Mouse (Mus musculus) bone marrow, adult 2 months (tissue): ENCODE results near the gene Uchl1.

Source experiments
- CTCF ChIP-seq: fragments of 200-500 bp; IDR thresholded peaks from 2 replicates; pipeline ENCODE4 v1.5.1; 2011; ENCODE audit warnings: low read length, control low read depth; ENCODE audit not compliant: control insufficient read depth, insufficient read depth
- POLR2A ChIP-seq: fragments of 200-500 bp; IDR thresholded peaks from 2 replicates; pipeline ENCODE4 v1.6.1; 2011; ENCODE audit warnings: low read depth, mild to moderate bottlenecking, control low read depth, low read length, borderline replicate concordance; ENCODE audit not compliant: control insufficient read depth

GRCm38 (mm10) chr5:66643260-66643659, 32.6 kb upstream of the Uchl1 start:
- TF ChIP-seq CTCF (no peak), POLR2A (no peak)
